Mouse (Mus musculus) embryo, embryonic 11 days (tissue): ENCODE measurements around the gene Des.
A peak's percentile ranks its signal among the peaks of the same experiment; 100 is the strongest.

Experiments used
- DNase-seq: peaks from one replicate; pipeline ENCODE4 v3.0.0-alpha.2; 2015

Gene Des

GRCm38 (mm10) chr1:75349275-75349674 is 10.9 kb upstream of the Des start:
- DNase-seq, result no peak

GRCm38 (mm10) chr1:75357261-75357660 is 2.9 kb upstream of the Des start:
- no peak for DNase-seq

GRCm38 (mm10) chr1:75358009-75358408 is 2.1 kb upstream of the Des start:
- DNase-seq, result no peak

GRCm38 (mm10) chr1:75359346-75359745 is 783 bp upstream of the Des start:
- no peak for DNase-seq

GRCm38 (mm10) chr1:75361123-75361522 is 994 bp downstream of the Des start:
- DNase-seq, result no peak

- no peak for DNase-seq
These were observed 1.6 kb downstream of the Des start for GRCm38 (mm10) chr1:75361750-75362149.

GRCm38 (mm10) chr1:75363868-75364267 is 3.7 kb downstream of the Des start:
- DNase-seq, result no peak

- DNase-seq, result no peak
These were observed 5.5 kb downstream of the Des start for GRCm38 (mm10) chr1:75365510-75366137.

GRCm38 (mm10) chr1:75369360-75369983 is 9.3 kb downstream of the Des start:
- no peak for DNase-seq

GRCm38 (mm10) chr1:75369984-75370660 is 10.0 kb downstream of the Des start:
- DNase-seq, result peak; percentile 41

- DNase-seq, result peak; percentile 63
These were observed 11.4 kb downstream of the Des start for GRCm38 (mm10) chr1:75371317-75372095.

GRCm38 (mm10) chr1:75372450-75372849 is 12.3 kb downstream of the Des start:
- no peak for DNase-seq

GRCm38 (mm10) chr1:75373276-75373675 is 13.1 kb downstream of the Des start:
- DNase-seq, result no peak

GRCm38 (mm10) chr1:75374950-75375936 is 15.1 kb downstream of the Des start, which contains the start of gene Speg:
TSS of gene Speg (plus strand) at chr1:75375297.
- peak; percentile 49 for DNase-seq

GRCm38 (mm10) chr1:75379196-75379595 is 19.1 kb downstream of the Des start:
- DNase-seq, result no peak

GRCm38 (mm10) chr1:75379931-75380330 is 19.8 kb downstream of the Des start:
- DNase-seq, result no peak

- DNase-seq, result no peak
These were observed 20.8 kb downstream of the Des start for GRCm38 (mm10) chr1:75380951-75381350.

GRCm38 (mm10) chr1:75381482-75382355 is 21.6 kb downstream of the Des start:
- DNase-seq, result peak; percentile 79

- peak; percentile 65 for DNase-seq
These were observed 22.4 kb downstream of the Des start for GRCm38 (mm10) chr1:75382356-75383071.

GRCm38 (mm10) chr1:75384470-75385141 is 24.5 kb downstream of the Des start:
- no peak for DNase-seq
